Mouse (Mus musculus): ENCODE measurements around the gene Tank. TPM values are rescaled to one million over a fixed set of nuclear protein-coding genes. Genes with fewer than 3 reads are reported as not detected.

Tank gene
- polyA plus RNA-seq, 1 experiment from 2014 or later = 28.0 TPM

- no peak for ATAC-seq
- Histone ChIP-seq H3K27me3 (replicated peaks; ENCODE audit: control insufficient read depth, insufficient read depth, low read length) (no peaks in the 10 kb centered on the region; the same call in 1 of the 2 replicates), H3K4me1 (ENCODE audit: control insufficient read depth, insufficient read depth, low read depth, low read length) (peaks cover 7% of the 10 kb centered on the region), H3K4me2 (ENCODE audit: low read length) (no peak overlapping the region), H3K4me3 (ENCODE audit: low read length) (no peak overlapping the region), H3K27ac (ENCODE audit: low read depth, low read length) (no peak overlapping the region), H3K9ac (ENCODE audit: low read depth, low read length) (no peak overlapping the region), H3K36me3 (ENCODE audit: control insufficient read depth, insufficient read depth, low read length) (no peaks in the 10 kb centered on the region), H3K9me3 (ENCODE audit: control insufficient read depth, low read length) (no peaks in the 10 kb centered on the region)
- WGBS = 88% methylated on average over 2 of the region's 2 CpGs
These were observed 80.9 kb downstream of the Tank start for GRCm38 (mm10) chr2:61659254-61659653.

- H3K4me2 ChIP-seq (ENCODE audit: low read length) = no peak overlapping the region
- no peaks in the 10 kb centered on the region for H3K36me3 ChIP-seq (ENCODE audit: control insufficient read depth, insufficient read depth, low read length)
- H3K27ac ChIP-seq (ENCODE audit: low read depth, low read length) = no peak overlapping the region
- H3K4me3 ChIP-seq (ENCODE audit: low read length) = no peak overlapping the region
- no peak overlapping the region for H3K9ac ChIP-seq (ENCODE audit: low read depth, low read length)
- H3K9me3 ChIP-seq (ENCODE audit: control insufficient read depth, low read length) = no peaks in the 10 kb centered on the region
- 72% methylated on average over 10 of the region's 10 CpGs for WGBS
- ATAC-seq = no peak
- no peaks in the 10 kb centered on the region for H3K4me1 ChIP-seq (ENCODE audit: control insufficient read depth, insufficient read depth, low read depth, low read length)
- H3K27me3 ChIP-seq (replicated peaks; ENCODE audit: control insufficient read depth, insufficient read depth, low read length) = no peaks in the 10 kb centered on the region; the same call in 1 of the 2 replicates
These were observed 84.4 kb downstream of the Tank start for GRCm38 (mm10) chr2:61662833-61663232.

GRCm38 (mm10) chr2:61663573-61664241 lies 85.3 kb downstream of the Tank start:
- no peak for ATAC-seq
- Histone ChIP-seq H3K27me3 (replicated peaks; ENCODE audit: control insufficient read depth, insufficient read depth, low read length) (no peaks in the 10 kb centered on the region; the same call in 1 of the 2 replicates), H3K27ac (ENCODE audit: low read depth, low read length) (no peak overlapping the region), H3K9me3 (ENCODE audit: control insufficient read depth, low read length) (no peaks in the 10 kb centered on the region), H3K4me2 (ENCODE audit: low read length) (peak overlapping the region; percentile 5; the same call in 1 of the 2 replicates), H3K4me3 (ENCODE audit: low read length) (no peak overlapping the region), H3K4me1 (ENCODE audit: control insufficient read depth, insufficient read depth, low read depth, low read length) (no peaks in the 10 kb centered on the region), H3K9ac (ENCODE audit: low read depth, low read length) (no peak overlapping the region), H3K36me3 (ENCODE audit: control insufficient read depth, insufficient read depth, low read length) (no peaks in the 10 kb centered on the region)
- WGBS = 48% methylated on average over 10 of the region's 10 CpGs

GRCm38 (mm10) chr2:61667420-61667819 lies 89.0 kb downstream of the Tank start:
- Histone ChIP-seq H3K4me1 (ENCODE audit: control insufficient read depth, insufficient read depth, low read depth, low read length) (no peaks in the 10 kb centered on the region), H3K36me3 (ENCODE audit: control insufficient read depth, insufficient read depth, low read length) (no peaks in the 10 kb centered on the region), H3K4me2 (ENCODE audit: low read length) (no peak overlapping the region), H3K9me3 (ENCODE audit: control insufficient read depth, low read length) (no peaks in the 10 kb centered on the region), H3K27me3 (replicated peaks; ENCODE audit: control insufficient read depth, insufficient read depth, low read length) (no peaks in the 10 kb centered on the region), H3K9ac (ENCODE audit: low read depth, low read length) (no peak overlapping the region), H3K4me3 (ENCODE audit: low read length) (no peak overlapping the region), H3K27ac (ENCODE audit: low read depth, low read length) (no peak overlapping the region)
- 87% methylated on average over 7 of the region's 7 CpGs for WGBS
- ATAC-seq = no peak

- H3K36me3 ChIP-seq (ENCODE audit: control insufficient read depth, insufficient read depth, low read length) = no peaks in the 10 kb centered on the region
- no peaks in the 10 kb centered on the region for H3K27me3 ChIP-seq (replicated peaks; ENCODE audit: control insufficient read depth, insufficient read depth, low read length)
- ATAC-seq = no peak
- H3K9me3 ChIP-seq (ENCODE audit: control insufficient read depth, low read length) = no peaks in the 10 kb centered on the region
- WGBS = 35% methylated on average over 4 of the region's 4 CpGs
- H3K4me2 ChIP-seq (ENCODE audit: low read length) = no peak overlapping the region
- no peak overlapping the region for H3K27ac ChIP-seq (ENCODE audit: low read depth, low read length)
- no peaks in the 10 kb centered on the region for H3K4me1 ChIP-seq (ENCODE audit: control insufficient read depth, insufficient read depth, low read depth, low read length)
- no peak overlapping the region for H3K9ac ChIP-seq (ENCODE audit: low read depth, low read length)
- no peak overlapping the region for H3K4me3 ChIP-seq (ENCODE audit: low read length)
These were observed 89.9 kb downstream of the Tank start for GRCm38 (mm10) chr2:61668260-61668659.

- no peaks in the 10 kb centered on the region for H3K27me3 ChIP-seq (replicated peaks; ENCODE audit: control insufficient read depth, insufficient read depth, low read length)
These were observed 96.2 kb downstream of the Tank start for GRCm38 (mm10) chr2:61674555-61674954.

GRCm38 (mm10) chr2:61681572-61681971 lies 103.2 kb downstream of the Tank start:
- Histone ChIP-seq H3K4me1 (ENCODE audit: control insufficient read depth, insufficient read depth, low read depth, low read length) (no peaks in the 10 kb centered on the region), H3K27me3 (replicated peaks; ENCODE audit: control insufficient read depth, insufficient read depth, low read length) (no peaks in the 10 kb centered on the region), H3K9ac (ENCODE audit: low read depth, low read length) (no peak overlapping the region), H3K4me3 (ENCODE audit: low read length) (no peak overlapping the region), H3K4me2 (ENCODE audit: low read length) (no peak overlapping the region), H3K36me3 (ENCODE audit: control insufficient read depth, insufficient read depth, low read length) (no peaks in the 10 kb centered on the region), H3K27ac (ENCODE audit: low read depth, low read length) (no peak overlapping the region), H3K9me3 (ENCODE audit: control insufficient read depth, low read length) (no peaks in the 10 kb centered on the region)
- 93% methylated on average over 1 of the region's 1 CpGs for WGBS
- ATAC-seq = no peak

More at GRCm38 (mm10) chr2:61674555-61674954, 96.2 kb downstream of the Tank start:
- no peaks in the 10 kb centered on the region for H3K4me1 ChIP-seq (ENCODE audit: control insufficient read depth, insufficient read depth, low read depth, low read length)
- no peak overlapping the region for H3K27ac ChIP-seq (ENCODE audit: low read depth, low read length)
- H3K36me3 ChIP-seq (ENCODE audit: control insufficient read depth, insufficient read depth, low read length) = no peaks in the 10 kb centered on the region
- H3K4me3 ChIP-seq (ENCODE audit: low read length) = no peak overlapping the region
- H3K9ac ChIP-seq (ENCODE audit: low read depth, low read length) = no peak overlapping the region
- ATAC-seq = no peak
- no peaks in the 10 kb centered on the region for H3K9me3 ChIP-seq (ENCODE audit: control insufficient read depth, low read length)
- no peak overlapping the region for H3K4me2 ChIP-seq (ENCODE audit: low read length)
- 97% methylated on average over 3 of the region's 3 CpGs for WGBS

- Histone ChIP-seq H3K9ac (ENCODE audit: low read depth, low read length) (no peak overlapping the region), H3K4me1 (ENCODE audit: control insufficient read depth, insufficient read depth, low read depth, low read length) (no peaks in the 10 kb centered on the region), H3K27ac (ENCODE audit: low read depth, low read length) (no peak overlapping the region), H3K36me3 (ENCODE audit: control insufficient read depth, insufficient read depth, low read length) (no peaks in the 10 kb centered on the region), H3K9me3 (ENCODE audit: control insufficient read depth, low read length) (no peaks in the 10 kb centered on the region), H3K27me3 (replicated peaks; ENCODE audit: control insufficient read depth, insufficient read depth, low read length) (no peaks in the 10 kb centered on the region), H3K4me2 (ENCODE audit: low read length) (no peak overlapping the region), H3K4me3 (ENCODE audit: low read length) (no peak overlapping the region)
- no peak for ATAC-seq
- 88% methylated on average over 1 of the region's 1 CpGs for WGBS
These were observed 108.1 kb downstream of the Tank start for GRCm38 (mm10) chr2:61686533-61686932.

- Histone ChIP-seq H3K9me3 (ENCODE audit: control insufficient read depth, low read length) (no peaks in the 10 kb centered on the region), H3K4me1 (ENCODE audit: control insufficient read depth, insufficient read depth, low read depth, low read length) (no peaks in the 10 kb centered on the region), H3K4me2 (ENCODE audit: low read length) (no peak overlapping the region), H3K9ac (ENCODE audit: low read depth, low read length) (no peak overlapping the region), H3K36me3 (ENCODE audit: control insufficient read depth, insufficient read depth, low read length) (no peaks in the 10 kb centered on the region), H3K27me3 (replicated peaks; ENCODE audit: control insufficient read depth, insufficient read depth, low read length) (no peaks in the 10 kb centered on the region), H3K27ac (ENCODE audit: low read depth, low read length) (no peak overlapping the region), H3K4me3 (ENCODE audit: low read length) (no peak overlapping the region)
- WGBS = 90% methylated on average over 3 of the region's 3 CpGs
- no peak for ATAC-seq
These were observed 110.7 kb downstream of the Tank start for GRCm38 (mm10) chr2:61689086-61689485.
